Mouse (Mus musculus) Patski (cell line): Measurements from ENCODE around the gene Vipr1. TPM values are rescaled to one million over a fixed set of nuclear protein-coding genes. Genes with fewer than 3 reads are reported as not detected.

Experiments
- ATAC-seq: fragments of 100-300 bp; one replicate; pipeline ENCODE4 v1.8.0; 2021
- CTCF ChIA-PET: fragments of 350-600 bp; sonication (Branson Sonifier 250); formaldehyde crosslinking; loops from one replicate; lab custom pipeline; 2022; ENCODE audit warnings: inconsistent platforms; lab: Charles Lee
- POLR2A ChIA-PET: fragments of 350-600 bp; sonication (Branson Sonifier 250); formaldehyde crosslinking; loops from one replicate; lab custom pipeline; 2022; ENCODE audit warnings: antibody characterized with exemption, inconsistent platforms; lab: Charles Lee
- DNase-seq: peaks from one replicate; pipeline ENCODE4 v3.0.0-alpha.2; 2011; ENCODE audit warnings: low read depth, low spot score
- H3K27me3 ChIP-seq: fragments of 371-371 bp; one replicate; pipeline ENCODE4 v1.5.1; 2021
- CTCF ChIP-seq: fragments of 100-300 bp; IDR thresholded peaks from one replicate; pipeline ENCODE4 v1.5.1; 2021
- in situ Hi-C: fragments of 300-500 bp; cut with MboI; formaldehyde crosslinking; loops from 3 replicates; pipeline ENCODE4 v1.11.1; 2018; ENCODE audit warnings: low pct_unique_long_range_greater_than_20kb, mixed read lengths
- polyA plus RNA-seq: library from polyadenylated mRNA; unstranded; gene quantifications from one replicate; pipeline ENCODE4 v1.2.3, GENCODE M21; 2021

Gene Vipr1
- polyA plus RNA-seq, 1 experiment from 2014 or later = not detected

DNA sequence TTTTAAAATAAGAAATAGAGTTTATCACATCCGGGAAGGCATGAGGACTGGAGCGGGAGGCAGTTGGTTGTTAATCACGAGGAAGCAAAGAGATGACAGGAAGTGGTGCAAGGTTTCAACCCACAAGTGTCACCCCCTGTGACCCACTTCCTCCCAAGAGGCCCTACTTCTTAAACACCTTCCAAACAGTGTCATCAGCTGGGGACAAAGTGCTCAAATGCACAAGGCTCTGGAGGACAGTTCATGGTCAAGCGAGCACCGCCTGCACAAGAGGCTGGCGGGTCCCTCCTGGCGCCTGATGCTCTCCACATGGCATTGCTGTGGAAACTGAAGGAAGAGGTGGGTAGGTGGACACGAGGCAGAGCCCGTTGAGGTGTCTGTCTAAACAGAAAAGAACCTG is 32.5 kb downstream of the Vipr1 start:
- peaks cover 15% of the 10 kb centered on the region for H3K27me3 ChIP-seq
- TF ChIP-seq CTCF = no peak
- ATAC-seq = no peak
- in situ Hi-C loops = loop anchor here (5.0 kb wide), 1 partner anchor 193 kb away; no protein-coding TSS in a partner anchor
- DNase-seq = no peak
- ChIA-PET POLR2A (no interaction called here), CTCF (no interaction called here)

DNA sequence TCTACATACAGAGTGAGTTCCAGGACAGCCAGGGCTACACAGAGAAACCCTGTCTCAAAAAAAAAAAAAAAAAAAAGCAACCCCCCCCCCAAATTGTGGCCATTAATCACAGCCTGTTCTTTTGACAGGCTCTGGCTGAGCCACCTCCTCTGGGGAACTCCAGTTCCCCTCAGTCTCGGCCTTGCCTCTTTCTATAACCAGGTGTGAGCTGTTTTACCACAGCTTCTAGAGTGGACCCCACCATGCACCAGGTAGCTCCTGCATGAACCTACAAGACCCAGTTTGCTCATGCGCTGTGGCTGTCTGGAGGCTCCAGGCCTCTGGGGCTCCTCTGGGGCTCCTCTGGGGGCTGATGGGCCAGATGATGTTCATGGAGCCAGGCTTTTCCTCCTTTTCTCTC is 33.0 kb downstream of the Vipr1 start:
- peaks cover 11% of the 10 kb centered on the region for H3K27me3 ChIP-seq
- in situ Hi-C loops = loop anchor here (5.0 kb wide), 1 partner anchor 193 kb away; no protein-coding TSS in a partner anchor
- ChIA-PET POLR2A (no interaction called here), CTCF (no interaction called here)
- no peak for TF ChIP-seq CTCF
- no peak for ATAC-seq
- no peak for DNase-seq

DNA sequence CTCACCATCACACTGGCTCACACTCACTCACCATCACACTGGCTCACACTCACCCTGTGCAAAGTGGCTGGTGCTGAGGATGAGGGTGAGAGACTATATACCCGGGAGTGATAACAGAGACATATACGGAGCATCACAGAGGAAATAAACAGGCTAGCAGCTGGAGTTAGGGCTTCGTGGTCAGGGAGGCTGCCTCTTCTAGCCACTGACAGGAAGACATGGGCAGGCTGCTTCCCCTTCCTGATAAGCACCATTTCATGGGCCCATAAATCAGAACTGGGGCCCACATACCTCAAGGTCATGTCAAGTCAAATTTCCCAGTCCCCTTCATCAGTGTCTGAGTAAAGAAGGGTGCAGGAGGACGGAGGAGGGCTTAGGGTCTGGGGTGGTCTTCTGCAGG is 34.6 kb downstream of the Vipr1 start:
- in situ Hi-C loops = loop anchor here (5.0 kb wide), 1 partner anchor 195 kb away; no protein-coding TSS in a partner anchor
- POLR2A ChIA-PET = no interaction called here
- CTCF ChIA-PET = no interaction called here
- no peak for DNase-seq
- ATAC-seq = no peak
- peaks cover 5% of the 10 kb centered on the region for H3K27me3 ChIP-seq
- TF ChIP-seq CTCF = no peak

DNA sequence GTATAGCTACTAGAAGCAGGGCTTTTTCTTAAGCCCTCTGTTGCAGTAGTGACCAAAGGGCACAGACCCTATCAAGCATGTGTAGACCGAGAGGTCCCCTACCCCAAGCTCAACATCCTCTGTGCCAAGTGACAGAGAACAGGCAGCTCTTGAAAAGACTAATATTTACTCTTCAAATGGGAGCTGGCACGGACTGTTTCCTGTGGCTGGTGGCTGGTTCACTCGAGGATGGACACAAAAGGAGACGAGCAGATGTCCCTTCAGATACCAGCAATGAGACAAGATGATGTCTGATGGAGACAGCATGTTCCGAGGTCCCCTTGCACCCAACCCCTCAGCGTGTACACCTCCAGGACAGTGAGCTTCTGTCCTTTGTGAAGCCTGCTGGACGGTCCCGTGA is 35.0 kb downstream of the Vipr1 start:
- ATAC-seq (no peak), DNase-seq (no peak)
- ChIA-PET POLR2A (no interaction called here), CTCF (no interaction called here)
- TF ChIP-seq CTCF = no peak
- in situ Hi-C loops = loop anchor here (5.0 kb wide), 1 partner anchor 195 kb away; no protein-coding TSS in a partner anchor
- peaks cover 5% of the 10 kb centered on the region for H3K27me3 ChIP-seq

DNA sequence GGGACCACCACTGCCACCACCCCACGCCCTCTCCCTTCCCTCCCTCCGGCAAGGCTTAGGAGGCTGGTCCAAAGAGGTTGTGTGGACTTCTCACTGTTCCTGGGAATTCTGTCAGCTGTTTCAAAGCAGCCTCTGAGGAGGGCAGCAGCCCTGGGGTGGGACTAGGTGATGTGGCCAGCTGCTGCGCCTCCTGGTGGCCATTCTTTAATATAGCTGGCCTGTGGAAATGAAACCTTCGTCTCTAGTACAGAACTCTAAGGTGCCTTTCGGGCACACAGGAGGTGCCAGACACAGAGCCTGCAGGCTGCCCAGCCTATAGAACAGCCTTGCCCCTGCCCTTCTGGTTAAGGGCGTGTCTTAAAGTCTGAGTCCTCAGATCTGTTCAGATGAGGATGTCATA is 37.0 kb downstream of the Vipr1 start:
- in situ Hi-C loops = loop anchor here (5.0 kb wide), 1 partner anchor 197 kb away; no protein-coding TSS in a partner anchor
- ATAC-seq (peak; percentile 20), DNase-seq (no peak)
- peak; percentile 91 for TF ChIP-seq CTCF
- POLR2A ChIA-PET = no interaction called here
- H3K27me3 ChIP-seq = no peaks in the 10 kb centered on the region
- CTCF ChIA-PET = interaction anchor here (0.8 to 2.0 kb wide), 4 partner anchors 9 to 202 kb away, joined by 3 to 9 read pairs (median 3); no protein-coding TSS in a partner anchor

DNA sequence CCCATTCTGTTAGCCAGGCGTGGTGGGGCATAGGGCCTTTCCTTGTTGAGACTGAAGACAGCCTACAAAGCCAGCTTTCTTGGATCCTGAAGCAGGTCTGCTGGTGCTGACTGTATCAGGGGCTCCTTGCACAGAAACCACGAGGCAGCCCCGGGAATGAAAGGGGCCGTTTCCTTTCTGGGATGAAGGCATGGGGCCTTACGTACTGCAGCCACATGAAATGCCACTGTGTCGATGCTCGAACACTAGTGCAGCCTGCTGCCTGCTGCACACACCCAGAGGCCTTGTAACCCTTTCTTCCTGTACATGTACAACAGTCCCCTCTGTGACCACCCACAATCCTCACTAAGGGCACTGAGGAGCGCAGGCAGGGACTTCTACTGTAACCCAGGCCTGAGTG is 38.7 kb downstream of the Vipr1 start:
- POLR2A ChIA-PET = no interaction called here
- in situ Hi-C loops = no loop called here
- no peak for DNase-seq
- CTCF ChIA-PET = no interaction called here
- no peaks in the 10 kb centered on the region for H3K27me3 ChIP-seq
- ATAC-seq = no peak
- no peak for TF ChIP-seq CTCF

DNA sequence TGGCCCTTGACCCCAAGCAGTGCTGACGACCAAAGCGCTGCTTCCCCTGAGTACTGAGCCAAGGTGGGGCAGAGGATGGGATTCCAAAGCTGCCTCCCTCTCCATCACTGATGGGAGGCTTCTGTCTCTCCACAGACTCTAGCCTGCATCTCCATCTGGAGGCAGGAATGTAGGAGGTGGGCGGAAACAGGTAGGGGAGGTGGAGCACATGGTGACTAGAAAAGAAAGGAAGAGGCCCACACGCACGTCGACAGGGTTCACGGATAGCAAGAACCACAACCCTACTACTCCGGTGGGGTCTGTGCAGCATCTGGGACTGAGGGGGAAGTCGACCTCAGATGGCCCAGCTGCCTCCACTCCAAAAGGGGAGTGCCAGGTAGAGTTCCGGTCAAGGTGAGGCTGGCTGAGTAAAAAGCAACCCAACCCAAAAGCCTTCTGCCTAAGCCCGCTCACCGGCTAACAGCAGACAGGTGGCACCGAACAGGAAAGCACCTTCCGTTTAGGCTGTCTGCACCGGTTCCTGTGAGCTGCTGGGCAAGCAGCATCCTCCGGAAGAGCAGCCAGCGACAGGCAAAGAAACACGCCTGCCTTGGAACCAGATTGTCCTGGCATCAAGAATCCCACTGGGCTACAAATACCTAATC is 39.6 kb downstream of the Vipr1 start:
- ATAC-seq (no peak), DNase-seq (no peak)
- CTCF ChIA-PET = no interaction called here
- no peak for TF ChIP-seq CTCF
- in situ Hi-C loops = no loop called here
- POLR2A ChIA-PET = no interaction called here
- H3K27me3 ChIP-seq = no peaks in the 10 kb centered on the region

DNA sequence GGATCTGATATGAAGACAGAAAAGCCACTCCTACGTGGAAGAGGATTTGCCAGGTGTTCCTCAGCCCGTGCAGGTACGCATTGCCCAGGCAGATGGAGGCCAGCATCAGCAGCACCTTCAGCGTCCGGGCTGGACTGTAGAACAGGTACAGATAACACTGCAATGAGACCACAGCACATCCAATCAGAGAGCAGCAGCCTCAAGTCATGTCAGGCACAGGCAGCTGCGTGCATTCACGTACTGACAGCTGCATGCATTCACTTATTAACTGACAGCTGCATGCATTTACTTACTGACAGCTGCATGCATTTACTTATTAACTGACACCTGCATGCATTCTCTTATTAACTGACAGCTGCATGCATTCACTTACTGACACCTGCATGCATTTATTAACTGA is 42.2 kb downstream of the Vipr1 start:
- TF ChIP-seq CTCF = no peak

DNA sequence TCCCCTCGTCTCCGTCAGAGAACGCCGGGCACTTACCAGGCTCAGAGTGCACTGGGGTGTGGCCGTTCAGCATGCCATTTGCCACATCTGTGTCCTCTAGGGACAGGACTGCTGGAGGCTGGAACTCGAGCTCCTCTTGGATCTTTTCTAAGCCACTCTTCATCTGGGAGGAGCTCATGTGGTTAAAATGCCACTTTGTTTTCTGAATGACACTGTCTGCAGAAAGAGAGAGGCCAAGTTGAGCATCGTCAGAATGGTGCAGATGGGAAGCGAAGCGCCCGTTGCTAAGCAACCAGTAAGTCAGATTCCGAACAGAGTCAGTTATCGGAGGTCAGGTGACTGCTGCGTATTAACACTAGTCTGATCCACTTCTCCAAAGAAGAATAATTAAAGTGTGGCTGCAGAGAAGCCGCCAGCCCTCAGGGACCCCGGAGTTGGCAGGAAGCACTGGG is 47.7 kb downstream of the Vipr1 start:
- CTCF ChIA-PET = no interaction called here

More for the DNA sequence above, 42.2 kb downstream of the Vipr1 start:
- ATAC-seq (no peak), DNase-seq (no peak)
- ChIA-PET POLR2A (no interaction called here), CTCF (interaction anchor here (2.2 kb wide), 1 partner anchor 13 kb away, joined by 5 read pairs; no protein-coding TSS in a partner anchor)
- H3K27me3 ChIP-seq = no peaks in the 10 kb centered on the region
- in situ Hi-C loops = no loop called here

DNA sequence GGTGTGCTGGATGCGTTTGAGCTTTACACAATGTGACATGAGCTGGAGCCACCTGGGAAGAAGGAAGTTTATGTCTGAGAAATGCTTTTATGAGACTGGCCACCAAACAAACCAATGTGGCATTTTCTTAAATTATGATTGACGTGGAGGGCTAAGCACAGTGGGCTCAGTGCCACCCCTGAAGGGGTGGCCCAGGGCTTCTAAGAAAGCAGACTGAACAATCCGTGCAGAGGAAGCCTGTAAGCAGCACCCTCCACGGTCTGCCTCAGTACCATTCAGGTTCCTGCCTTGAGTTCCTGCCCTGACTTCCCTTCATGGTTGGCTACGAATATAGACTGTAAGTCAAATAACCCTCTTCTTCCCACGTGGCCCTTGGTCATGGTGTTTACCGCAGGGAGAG is 48.2 kb downstream of the Vipr1 start:
- TF ChIP-seq CTCF = no peak
- in situ Hi-C loops = no loop called here
- ChIA-PET CTCF (no interaction called here), POLR2A (no interaction called here)
- no peak for DNase-seq
- H3K27me3 ChIP-seq = no peaks in the 10 kb centered on the region
- no peak for ATAC-seq

More for the DNA sequence above, 47.7 kb downstream of the Vipr1 start:
- ATAC-seq (no peak), DNase-seq (no peak)
- no peaks in the 10 kb centered on the region for H3K27me3 ChIP-seq
- in situ Hi-C loops = no loop called here
- TF ChIP-seq CTCF = no peak
- POLR2A ChIA-PET = no interaction called here

DNA sequence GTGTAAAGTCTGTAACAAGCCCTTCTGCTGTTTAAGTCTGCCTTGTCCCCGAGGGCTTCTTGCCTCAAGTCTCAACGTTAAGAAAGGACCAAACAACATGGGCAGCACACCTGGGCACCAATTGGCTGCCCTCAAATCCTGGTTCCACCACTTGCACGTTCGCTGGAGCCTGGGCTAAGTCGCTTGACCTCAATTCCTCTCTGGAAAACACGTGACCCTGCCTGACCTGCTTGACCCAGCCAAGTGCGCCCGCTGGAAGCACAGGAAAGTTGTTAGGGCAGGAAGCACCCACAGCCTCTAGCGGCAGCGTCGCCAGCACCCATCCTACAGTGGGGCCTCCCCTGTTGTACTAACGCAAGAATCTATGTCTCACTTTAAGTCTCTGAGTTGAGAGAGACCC is 52.2 kb downstream of the Vipr1 start:
- ChIA-PET CTCF (no interaction called here), POLR2A (no interaction called here)
- no peak for TF ChIP-seq CTCF
- DNase-seq (no peak), ATAC-seq (no peak)
- no peaks in the 10 kb centered on the region for H3K27me3 ChIP-seq
- in situ Hi-C loops = loop anchor here (5.0 kb wide), 1 partner anchor 133 kb away; no protein-coding TSS in a partner anchor
